Mouse (Mus musculus) intestine, embryonic 16.5 days (tissue): ENCODE measurements around the gene Rab37. TPM values are rescaled to one million over a fixed set of nuclear protein-coding genes. Genes with fewer than 3 reads are reported as not detected.

Source experiments
- ATAC-seq: fragments of 200-750 bp; cut with Nextera tagmentation; 2 replicates; pipeline ENCODE4 v1.8.0; 2017; ENCODE audit warnings: moderate TSS enrichment, moderate library complexity
- H3K27ac ChIP-seq: fragments of 300-500 bp; sonication (generic); 2 replicates; pipeline ENCODE4 v1.5.1; 2014; ENCODE audit warnings: mild to moderate bottlenecking, low read length
- H3K27me3 ChIP-seq: fragments of 300-500 bp; sonication (generic); replicated peaks from 2 replicates; pipeline ENCODE4 v1.6.1; 2014; ENCODE audit warnings: low read length, control low read depth, mixed read lengths; ENCODE audit not compliant: control insufficient read depth, insufficient read depth
- H3K36me3 ChIP-seq: fragments of 300-500 bp; sonication (generic); 2 replicates; pipeline ENCODE4 v1.6.1; 2014; ENCODE audit warnings: low read length, control low read depth; ENCODE audit not compliant: control insufficient read depth, insufficient read depth
- H3K4me1 ChIP-seq: fragments of 300-500 bp; sonication (generic); 2 replicates; pipeline ENCODE4 v1.6.1; 2014; ENCODE audit warnings: low read length, control low read depth, mixed read lengths; ENCODE audit not compliant: control insufficient read depth, insufficient read depth
- H3K4me2 ChIP-seq: fragments of 300-500 bp; sonication (generic); 2 replicates; pipeline ENCODE4 v1.6.1; 2014; ENCODE audit warnings: low read depth, low read length, control low read depth
- H3K4me3 ChIP-seq: fragments of 300-500 bp; sonication (generic); 2 replicates; pipeline ENCODE4 v1.5.1; 2014; ENCODE audit warnings: mild to moderate bottlenecking, low read length
- H3K9ac ChIP-seq: fragments of 300-500 bp; sonication (generic); 2 replicates; pipeline ENCODE4 v1.6.1; 2014; ENCODE audit warnings: low read depth, low read length
- H3K9me3 ChIP-seq: fragments of 300-500 bp; sonication (generic); 2 replicates; pipeline ENCODE4 v1.6.1; 2016; ENCODE audit warnings: low read length, control low read depth; ENCODE audit not compliant: control insufficient read depth
- WGBS: fragments of 180-500 bp; shearing (Covaris S2); extraction: QIAGEN DNeasy Blood & Tissue Kit; methylation state at CpG from one replicate; pipeline ENCODE4 v1.1.7; 2014; 5-methylcytosine and 5-hydroxymethylcytosine counted together
- polyA plus RNA-seq: library from polyadenylated mRNA; unstranded; fragments of >200 nt; fragmentation: Nextera tagmentation; extraction: Ambion mirVana; gene quantifications from 2 replicates; pipeline ENCODE4 v1.2.1, GENCODE M21; 2015

The Rab37 gene
- polyA plus RNA-seq, 1 experiment from 2014 or later, result 4.2 TPM

GRCm38 (mm10) chr11:115157933-115158719 lies 66.9 kb downstream of the Rab37 start:
- no peak for ATAC-seq
- Histone ChIP-seq H3K27me3 (no peaks in the 10 kb centered on the region), H3K4me3 (no peak overlapping the region), H3K9me3 (no peaks in the 10 kb centered on the region), H3K27ac (peak overlapping the region; percentile 62), H3K4me2 (no peak overlapping the region), H3K36me3 (no peaks in the 10 kb centered on the region), H3K9ac (peak overlapping the region; percentile 22; the same call in 1 of the 2 replicates), H3K4me1 (peaks cover 37% of the 10 kb centered on the region)
- WGBS, result 29% methylated on average over 12 of the region's 12 CpGs

GRCm38 (mm10) chr11:115160016-115160797 lies 69.0 kb downstream of the Rab37 start:
- Histone ChIP-seq H3K4me3 (no peak overlapping the region), H3K4me2 (no peak overlapping the region), H3K9ac (peak overlapping the region; percentile 19; the same call in 1 of the 2 replicates), H3K36me3 (no peaks in the 10 kb centered on the region), H3K27me3 (no peaks in the 10 kb centered on the region), H3K27ac (no peak overlapping the region), H3K9me3 (no peaks in the 10 kb centered on the region), H3K4me1 (peaks cover 31% of the 10 kb centered on the region)
- ATAC-seq, result no peak
- 58% methylated on average over 11 of the region's 11 CpGs for WGBS

GRCm38 (mm10) chr11:115160883-115161577 lies 69.8 kb downstream of the Rab37 start:
- Histone ChIP-seq H3K36me3 (no peaks in the 10 kb centered on the region), H3K9ac (0 out of 2 replicates have a peak overlapping the region, but pooled peaks have one; percentile 19), H3K4me2 (peak overlapping the region; percentile 34; the same call in 1 of the 2 replicates), H3K4me3 (no peak overlapping the region), H3K27ac (peak overlapping the region; percentile 88), H3K9me3 (no peaks in the 10 kb centered on the region), H3K4me1 (peaks cover 36% of the 10 kb centered on the region), H3K27me3 (no peaks in the 10 kb centered on the region)
- WGBS, result 24% methylated on average over 10 of the region's 10 CpGs
- ATAC-seq, result no peak

DNA sequence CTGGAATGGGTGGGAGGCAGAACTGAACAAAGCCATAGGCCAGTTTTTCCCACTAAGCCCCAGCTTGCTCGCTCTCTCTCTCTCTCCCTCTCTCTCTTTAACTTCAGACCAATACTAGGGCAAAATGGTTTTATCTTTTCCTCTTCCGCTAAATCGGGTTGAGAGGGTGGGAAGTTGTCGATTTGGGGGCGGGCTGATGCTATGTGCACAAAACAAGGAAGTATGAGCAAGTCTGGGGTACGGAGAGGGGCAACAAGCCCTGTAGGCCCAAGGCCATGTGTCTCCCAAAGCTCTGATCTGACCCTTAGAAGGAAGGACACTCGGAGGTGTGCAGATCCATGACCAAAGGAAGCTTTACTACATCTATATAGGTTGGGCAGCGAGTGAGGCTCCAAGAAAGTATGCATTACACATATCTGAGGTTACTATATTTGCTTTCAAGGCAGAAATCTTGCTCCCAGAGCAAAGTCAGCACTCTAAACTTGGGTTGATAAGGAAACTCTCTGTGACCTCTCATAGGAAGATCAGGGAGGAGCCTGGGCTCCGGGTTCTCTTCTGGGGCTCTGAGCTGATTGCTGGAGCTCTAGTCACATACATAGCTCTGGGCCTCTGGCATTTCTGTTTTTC lies 70.5 kb downstream of the Rab37 start:
- Histone ChIP-seq H3K27me3 (no peaks in the 10 kb centered on the region), H3K4me3 (0 out of 2 replicates have a peak overlapping the region, but pooled peaks have one; percentile 93), H3K4me2 (peak overlapping the region; percentile 83), H3K9ac (peak overlapping the region; percentile 49), H3K36me3 (0 out of 2 replicates have a peak, but pooled peaks cover under 1% of the 10 kb centered on the region), H3K4me1 (peaks cover 42% of the 10 kb centered on the region), H3K9me3 (no peaks in the 10 kb centered on the region), H3K27ac (peak overlapping the region; percentile 88)
- 46% methylated on average over 9 of the region's 9 CpGs for WGBS
- peak; percentile 9 for ATAC-seq

DNA sequence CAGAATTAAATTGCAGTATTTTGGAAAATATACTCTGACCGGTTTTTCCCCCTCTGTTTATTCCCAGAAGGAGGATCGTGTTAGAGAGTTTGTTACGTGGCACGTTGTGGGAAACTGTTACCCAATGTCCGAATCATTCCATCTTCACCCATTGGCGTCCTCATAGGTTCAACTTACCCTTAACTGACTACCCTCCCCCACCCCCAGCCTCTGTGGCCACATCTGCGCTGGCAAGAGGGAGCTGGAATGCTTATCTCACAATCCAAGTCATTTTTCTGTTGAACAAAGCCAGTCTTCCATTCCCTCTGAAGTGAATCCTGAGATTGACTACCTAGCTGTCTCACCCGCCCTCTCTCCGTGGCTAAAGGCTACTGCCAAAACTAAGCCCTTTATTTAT lies 71.0 kb downstream of the Rab37 start:
- H3K4me2 ChIP-seq, result peak overlapping the region; percentile 83
- H3K27ac ChIP-seq, result peak overlapping the region; percentile 88
- H3K36me3 ChIP-seq, result 0 out of 2 replicates have a peak, but pooled peaks cover 2% of the 10 kb centered on the region
- ATAC-seq, result no peak
- peaks cover 47% of the 10 kb centered on the region for H3K4me1 ChIP-seq
- H3K27me3 ChIP-seq, result no peaks in the 10 kb centered on the region
- 16% methylated on average over 9 of the region's 9 CpGs for WGBS
- no peaks in the 10 kb centered on the region for H3K9me3 ChIP-seq
- peak overlapping the region; percentile 93 for H3K4me3 ChIP-seq
- H3K9ac ChIP-seq, result peak overlapping the region; percentile 68

- H3K4me1 ChIP-seq, result peaks cover 51% of the 10 kb centered on the region
- H3K4me2 ChIP-seq, result peak within 1 kb of the TSS; percentile 83
- H3K4me3 ChIP-seq, result peak within 1 kb of the TSS; percentile 93
- peak within 1 kb of the TSS; percentile 85 for H3K9ac ChIP-seq
- H3K9me3 ChIP-seq, result no peaks in the 10 kb centered on the region
- WGBS, result under 1% methylated on average over 46 of the region's 47 CpGs
- H3K27me3 ChIP-seq, result no peaks in the 10 kb centered on the region
- H3K27ac ChIP-seq, result peak within 1 kb of the TSS; percentile 88
- H3K36me3 ChIP-seq, result 0 out of 2 replicates have a peak, but pooled peaks cover 2% of the 10 kb centered on the region
- ATAC-seq, result peak; percentile 91
Measured at GRCm38 (mm10) chr11:115162832-115163480, 71.7 kb downstream of the Rab37 start, which contains the start of gene Slc9a3r1. Gene Slc9a3r1 (plus strand): TSS chr11:115163341.

DNA sequence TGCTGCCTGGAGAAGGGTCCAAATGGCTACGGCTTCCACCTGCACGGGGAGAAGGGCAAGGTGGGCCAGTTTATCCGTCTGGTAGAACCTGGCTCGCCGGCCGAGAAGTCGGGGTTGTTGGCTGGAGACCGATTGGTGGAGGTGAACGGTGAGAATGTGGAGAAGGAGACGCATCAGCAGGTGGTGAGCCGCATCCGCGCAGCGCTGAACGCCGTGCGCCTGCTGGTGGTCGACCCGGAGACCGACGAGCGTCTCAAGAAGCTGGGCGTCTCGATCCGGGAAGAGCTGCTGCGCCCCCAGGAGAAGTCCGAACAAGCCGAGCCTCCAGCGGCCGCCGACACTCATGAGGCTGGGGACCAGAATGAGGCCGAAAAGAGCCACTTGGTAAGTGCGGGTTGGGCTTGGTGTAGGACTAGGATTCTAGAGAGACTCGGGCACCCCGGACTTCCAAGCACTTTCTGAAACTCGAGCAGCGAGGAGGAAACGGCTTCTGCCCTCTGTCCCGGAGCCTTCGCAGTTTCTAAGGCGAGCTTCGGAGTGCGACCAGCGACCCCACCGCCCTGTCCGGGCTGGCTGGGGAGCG lies 72.4 kb downstream of the Rab37 start:
- ATAC-seq, result peak; percentile 4
- peak overlapping the region; percentile 78 for H3K4me2 ChIP-seq
- H3K9me3 ChIP-seq, result no peaks in the 10 kb centered on the region
- H3K4me3 ChIP-seq, result peak overlapping the region; percentile 93
- no peaks in the 10 kb centered on the region for H3K27me3 ChIP-seq
- WGBS, result under 1% methylated on average over 47 of the region's 47 CpGs
- H3K4me1 ChIP-seq, result peaks cover 45% of the 10 kb centered on the region
- H3K27ac ChIP-seq, result peak overlapping the region; percentile 85
- 0 out of 2 replicates have a peak, but pooled peaks cover 2% of the 10 kb centered on the region for H3K36me3 ChIP-seq
- peak overlapping the region; percentile 85 for H3K9ac ChIP-seq

DNA sequence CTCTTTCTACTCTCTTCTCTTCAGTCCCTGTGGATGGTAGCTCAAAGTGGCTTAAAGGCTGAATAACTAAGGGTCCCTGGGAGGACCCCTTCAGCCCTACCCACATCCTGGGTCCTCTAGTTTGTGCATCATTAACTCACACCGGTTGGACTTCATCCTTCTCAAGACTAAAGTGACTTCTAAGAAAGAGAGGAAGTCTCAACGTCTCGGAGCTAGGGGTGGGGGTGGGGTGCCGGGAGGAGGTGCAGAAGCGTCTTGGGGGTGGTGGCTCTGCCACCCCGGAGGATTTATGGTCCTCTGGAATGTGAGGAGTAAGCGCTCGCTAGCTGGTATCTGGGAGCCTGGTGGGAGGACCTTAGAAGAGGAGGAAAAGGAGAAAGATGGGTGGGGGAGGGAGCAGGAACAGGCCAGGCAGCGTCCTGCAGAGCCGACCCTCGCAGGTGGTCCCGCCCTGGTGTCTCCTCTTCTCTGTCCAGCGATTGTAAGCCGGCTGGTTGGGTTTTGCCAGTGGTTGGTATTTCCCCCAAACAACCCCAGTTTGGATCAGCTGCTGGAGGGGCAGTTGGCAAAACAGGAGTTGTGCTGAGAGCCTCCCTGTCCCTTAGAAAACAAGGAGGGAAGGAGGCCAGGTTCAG lies 73.2 kb downstream of the Rab37 start:
- ATAC-seq, result peak; percentile 40
- Histone ChIP-seq H3K36me3 (0 out of 2 replicates have a peak, but pooled peaks cover 2% of the 10 kb centered on the region), H3K4me3 (peak overlapping the region; percentile 93), H3K4me1 (peaks cover 45% of the 10 kb centered on the region), H3K9ac (peak overlapping the region; percentile 85), H3K27ac (peak overlapping the region; percentile 85), H3K27me3 (no peaks in the 10 kb centered on the region), H3K9me3 (no peaks in the 10 kb centered on the region), H3K4me2 (peak overlapping the region; percentile 78)
- under 1% methylated on average over 14 of the region's 14 CpGs for WGBS
